Mouse (Mus musculus) heart, adult 11 months (tissue): ENCODE data around the gene Lrp2.

Experiments used
- DNase-seq: peaks from one replicate; pipeline ENCODE4 v3.0.0; 2022

The Lrp2 gene

GRCm38 (mm10) chr2:69582068-69582467 is 3.8 kb downstream of the Lrp2 start:
- DNase-seq: peak; percentile 14

- no peak for DNase-seq
Observed at GRCm38 (mm10) chr2:69580091-69580490, 5.8 kb downstream of the Lrp2 start.

- DNase-seq: peak; percentile 23
Observed at GRCm38 (mm10) chr2:69578206-69578605, 7.7 kb downstream of the Lrp2 start.

GRCm38 (mm10) chr2:69576531-69576930 is 9.3 kb downstream of the Lrp2 start:
- peak; percentile 39 for DNase-seq

- no peak for DNase-seq
Observed at GRCm38 (mm10) chr2:69574934-69575333, 10.9 kb downstream of the Lrp2 start.

- peak; percentile 39 for DNase-seq
Observed at GRCm38 (mm10) chr2:69574261-69574660, 11.6 kb downstream of the Lrp2 start.

GRCm38 (mm10) chr2:69573733-69574054 is 12.2 kb downstream of the Lrp2 start:
- DNase-seq: peak; percentile 4

GRCm38 (mm10) chr2:69573038-69573732 is 12.7 kb downstream of the Lrp2 start:
- DNase-seq: peak; percentile 34

GRCm38 (mm10) chr2:69570556-69570955 is 15.3 kb downstream of the Lrp2 start:
- peak; percentile 57 for DNase-seq

- DNase-seq: peak; percentile 66
Observed at GRCm38 (mm10) chr2:69566281-69566680, 19.6 kb downstream of the Lrp2 start.

GRCm38 (mm10) chr2:69563492-69563891 is 22.4 kb downstream of the Lrp2 start:
- no peak for DNase-seq

- no peak for DNase-seq
Observed at GRCm38 (mm10) chr2:69562761-69563160, 23.1 kb downstream of the Lrp2 start.

GRCm38 (mm10) chr2:69560221-69560620 is 25.6 kb downstream of the Lrp2 start:
- no peak for DNase-seq

GRCm38 (mm10) chr2:69559380-69559779 is 26.5 kb downstream of the Lrp2 start:
- DNase-seq: no peak

- no peak for DNase-seq
Observed at GRCm38 (mm10) chr2:69556686-69557085, 29.2 kb downstream of the Lrp2 start.

GRCm38 (mm10) chr2:69551639-69552038 is 34.2 kb downstream of the Lrp2 start:
- no peak for DNase-seq

- DNase-seq: peak; percentile 63
Observed at GRCm38 (mm10) chr2:69546823-69547222, 39.0 kb downstream of the Lrp2 start.

GRCm38 (mm10) chr2:69536018-69536417 is 49.8 kb downstream of the Lrp2 start:
- DNase-seq: peak; percentile 79

- peak; percentile 82 for DNase-seq
Observed at GRCm38 (mm10) chr2:69531528-69532055, 54.3 kb downstream of the Lrp2 start.

GRCm38 (mm10) chr2:69530691-69531527 is 55.0 kb downstream of the Lrp2 start:
- DNase-seq: peak; percentile 41

GRCm38 (mm10) chr2:69530126-69530525 is 55.7 kb downstream of the Lrp2 start:
- peak; percentile 78 for DNase-seq

GRCm38 (mm10) chr2:69520273-69520672 is 65.6 kb downstream of the Lrp2 start:
- no peak for DNase-seq

- DNase-seq: peak; percentile 66
Observed at GRCm38 (mm10) chr2:69518307-69518706, 67.6 kb downstream of the Lrp2 start.

GRCm38 (mm10) chr2:69511766-69512165 is 74.1 kb downstream of the Lrp2 start:
- DNase-seq: no peak
